Mouse (Mus musculus): Measurements from ENCODE around the gene Rrm1. TPM values are rescaled to one million over a fixed set of nuclear protein-coding genes. Genes with fewer than 3 reads are reported as not detected.

Gene Rrm1
- total RNA-seq, 2 experiments from 2014 or later = 255 to 673 TPM

- ATAC-seq (replicated peaks; ENCODE audit: poor library complexity) = no peak
Observed at GRCm38 (mm10) chr7:102477377-102477776, 35.9 kb downstream of the Rrm1 start.

- ATAC-seq (replicated peaks; ENCODE audit: poor library complexity) = peak; percentile 52
Observed at GRCm38 (mm10) chr7:102478425-102478824, 36.9 kb downstream of the Rrm1 start.

DNA sequence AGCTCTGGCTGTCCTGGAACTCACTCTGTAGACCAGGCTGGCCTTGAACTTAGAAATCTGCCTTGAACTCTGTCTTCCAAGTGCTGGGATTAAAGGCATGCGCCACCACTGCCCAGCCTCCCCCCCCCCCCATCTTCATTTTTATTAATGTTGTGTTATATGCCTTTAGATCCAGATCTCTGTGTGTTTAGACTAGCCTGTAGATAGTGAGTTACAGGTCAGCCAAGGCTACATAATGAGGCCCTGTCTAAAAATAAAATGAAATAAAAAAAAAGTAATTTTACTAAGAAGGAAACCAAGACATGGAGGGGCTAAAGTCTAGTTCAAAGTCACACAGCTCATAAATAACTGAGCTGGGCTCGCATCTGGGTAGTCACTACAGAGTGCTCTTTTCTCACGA lies 37.4 kb downstream of the Rrm1 start:
- ATAC-seq (replicated peaks; ENCODE audit: poor library complexity) = no peak

- ATAC-seq (replicated peaks; ENCODE audit: poor library complexity) = no peak
Observed at GRCm38 (mm10) chr7:102479368-102480078, 38.0 kb downstream of the Rrm1 start.

- ATAC-seq (replicated peaks; ENCODE audit: poor library complexity) = no peak
Observed at GRCm38 (mm10) chr7:102480821-102481220, 39.3 kb downstream of the Rrm1 start.

- ATAC-seq (replicated peaks; ENCODE audit: poor library complexity) = no peak
Observed at GRCm38 (mm10) chr7:102481579-102481978, 40.1 kb downstream of the Rrm1 start, which contains the start of gene Olfr543. TSS of gene Olfr543 (minus strand) at chr7:102481679.

DNA sequence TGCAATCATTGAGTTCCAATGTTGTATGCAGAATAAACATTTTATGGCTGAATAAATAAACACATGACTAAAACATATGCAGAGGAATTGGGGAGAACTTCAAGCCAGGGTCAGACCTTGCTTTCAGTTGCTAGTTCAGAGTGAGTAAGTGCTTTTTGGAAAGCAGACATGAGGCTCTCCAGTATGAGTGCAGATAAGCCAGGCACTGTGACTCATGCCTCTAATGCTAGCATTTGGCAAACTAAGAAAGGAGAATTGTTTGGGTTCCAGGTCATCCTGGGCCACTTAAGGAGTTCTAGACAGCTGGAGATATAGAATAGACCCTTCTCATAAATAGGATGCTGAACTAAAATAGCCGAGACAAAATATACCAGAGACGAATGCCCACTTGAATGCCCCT lies 42.2 kb downstream of the Rrm1 start:
- no peak for ATAC-seq (replicated peaks; ENCODE audit: poor library complexity)

GRCm38 (mm10) chr7:102484766-102485165 lies 43.3 kb downstream of the Rrm1 start:
- ATAC-seq (replicated peaks; ENCODE audit: poor library complexity) = peak; percentile 65

DNA sequence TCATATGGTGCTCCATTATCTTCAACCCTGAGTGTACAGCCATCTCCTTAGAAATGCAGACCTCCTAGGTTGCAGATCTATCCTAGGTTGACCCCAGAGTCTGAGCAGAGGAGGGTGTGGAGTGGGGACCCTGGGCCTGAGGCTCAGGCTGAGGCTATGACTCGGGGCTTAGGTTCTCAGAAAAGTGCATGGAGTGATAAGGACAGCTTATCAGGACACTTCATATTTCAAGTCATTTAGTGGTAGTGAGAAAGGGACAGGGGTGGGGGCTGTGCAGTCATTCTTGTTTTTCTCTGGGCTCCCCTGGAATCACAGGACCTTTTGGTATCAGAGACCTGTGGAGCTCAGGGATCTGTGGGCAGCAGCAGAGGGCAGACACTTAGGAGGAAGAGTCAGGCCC lies 44.6 kb downstream of the Rrm1 start:
- ATAC-seq (replicated peaks; ENCODE audit: poor library complexity) = peak; percentile 56

GRCm38 (mm10) chr7:102488161-102488560 lies 46.7 kb downstream of the Rrm1 start, which contains the start of gene Olfr544:
TSS of gene Olfr544 (minus strand) at chr7:102488313.
- ATAC-seq (replicated peaks; ENCODE audit: poor library complexity) = no peak

DNA sequence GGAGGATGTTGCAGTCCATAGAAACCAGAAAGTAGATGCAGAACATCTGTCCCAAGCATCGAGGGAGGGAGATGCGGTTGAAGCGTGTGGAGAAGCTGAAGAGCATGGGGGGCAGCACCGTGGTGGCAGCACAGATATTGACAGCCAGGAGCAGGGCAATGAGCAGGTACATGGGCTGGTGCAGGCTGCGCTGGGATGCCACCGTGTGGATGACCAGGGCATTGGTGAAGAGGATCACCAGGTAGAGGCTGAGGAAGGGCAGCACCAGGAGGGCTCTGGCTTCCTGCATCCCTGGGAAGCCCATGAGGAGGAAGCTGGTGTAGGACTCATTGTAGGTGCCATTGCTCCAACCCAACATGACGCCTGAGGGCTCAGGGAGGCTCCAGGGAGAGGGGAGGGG lies 52.9 kb downstream of the Rrm1 start:
- peak; percentile 81 for ATAC-seq (replicated peaks; ENCODE audit: poor library complexity)

GRCm38 (mm10) chr7:102499473-102499872 lies 58.0 kb downstream of the Rrm1 start, which contains the start of gene Olfr545:
TSS of gene Olfr545 (minus strand) at chr7:102499573.
- ATAC-seq (replicated peaks; ENCODE audit: poor library complexity) = no peak

- no peak for ATAC-seq (replicated peaks; ENCODE audit: poor library complexity)
Observed at GRCm38 (mm10) chr7:102501986-102502385, 60.5 kb downstream of the Rrm1 start.

GRCm38 (mm10) chr7:102506848-102507247 lies 65.4 kb downstream of the Rrm1 start:
- ATAC-seq (replicated peaks; ENCODE audit: poor library complexity) = peak; percentile 99

DNA sequence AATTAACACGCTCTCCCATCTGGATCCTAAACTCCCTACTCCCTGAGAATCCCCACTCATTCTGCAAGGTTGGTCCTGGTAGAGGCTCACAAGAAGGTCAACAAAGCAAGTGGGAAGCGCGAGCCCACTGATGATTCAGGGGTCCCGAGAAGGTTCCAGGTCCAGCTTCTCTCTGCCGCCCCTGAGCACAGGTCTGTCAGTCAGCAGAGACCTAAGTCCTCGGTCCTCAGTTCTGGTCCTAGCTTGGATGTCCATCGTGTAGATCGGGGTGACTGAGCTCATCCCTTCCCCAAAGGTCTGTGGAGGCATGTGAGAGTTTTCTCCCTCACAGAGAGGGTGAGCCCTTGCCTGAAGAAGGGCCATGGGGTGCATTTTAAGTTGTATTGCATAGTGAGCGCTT lies 66.6 kb downstream of the Rrm1 start:
- ATAC-seq (replicated peaks; ENCODE audit: poor library complexity) = no peak

DNA sequence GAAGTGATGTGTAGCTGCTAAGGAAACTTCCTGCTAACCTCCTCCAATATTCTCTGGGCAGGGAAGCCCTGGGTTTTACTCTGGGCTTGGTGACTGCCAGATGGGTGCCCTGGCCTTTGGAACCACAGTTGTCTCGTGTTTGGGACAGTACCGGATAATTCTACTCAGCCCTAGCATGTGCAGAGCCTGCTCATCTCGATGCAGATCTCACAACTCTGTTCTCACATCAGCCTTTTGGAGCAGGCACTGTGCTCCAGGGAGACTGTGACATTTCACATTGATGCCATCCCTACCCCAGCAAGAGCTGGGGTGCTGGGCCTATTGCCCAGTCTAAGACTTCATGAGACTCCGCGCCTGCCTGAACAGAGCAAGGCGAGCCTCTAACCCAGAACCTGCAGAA lies 67.2 kb downstream of the Rrm1 start:
- ATAC-seq (replicated peaks; ENCODE audit: poor library complexity) = no peak

DNA sequence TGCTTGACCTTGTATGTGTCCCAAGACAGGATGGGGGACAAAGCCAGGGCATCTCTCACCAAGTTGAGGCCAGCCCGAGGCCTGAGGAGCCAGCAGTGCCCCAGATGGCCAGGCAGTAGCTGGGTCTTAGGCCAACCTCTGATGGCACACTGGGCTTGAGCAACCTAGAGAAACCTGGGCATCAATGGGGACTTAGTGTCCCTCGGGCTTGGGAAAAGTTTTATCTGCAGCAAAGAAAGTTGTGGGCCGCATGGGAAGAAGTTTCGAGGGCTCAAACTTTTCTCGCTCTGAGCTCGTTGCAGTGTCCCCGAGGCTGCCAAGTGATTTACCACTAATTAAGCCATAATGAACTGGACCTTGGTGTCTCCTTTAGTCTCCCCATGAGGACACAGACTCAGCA lies 68.2 kb downstream of the Rrm1 start:
- ATAC-seq (replicated peaks; ENCODE audit: poor library complexity) = no peak

DNA sequence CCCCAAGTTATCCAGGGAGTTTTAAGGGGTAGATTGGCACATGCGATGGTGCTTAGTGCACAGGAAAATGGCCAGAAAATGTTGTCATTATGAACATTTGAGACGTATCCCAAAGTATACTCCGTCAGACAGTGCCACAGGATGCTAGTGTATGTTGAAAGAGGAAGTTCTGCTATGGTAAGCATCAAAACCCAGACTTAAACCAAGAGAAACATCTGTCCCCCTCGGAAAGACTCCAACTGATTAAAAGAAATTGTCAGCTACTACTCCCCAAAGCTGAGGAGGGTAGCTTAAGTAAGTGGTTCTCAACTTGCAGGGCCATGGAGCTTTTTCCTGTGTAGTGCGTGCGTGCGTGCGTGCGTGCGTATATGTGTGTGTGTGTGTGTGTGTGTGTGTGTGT lies 70.4 kb downstream of the Rrm1 start:
- peak; percentile 19 for ATAC-seq (replicated peaks; ENCODE audit: poor library complexity)

DNA sequence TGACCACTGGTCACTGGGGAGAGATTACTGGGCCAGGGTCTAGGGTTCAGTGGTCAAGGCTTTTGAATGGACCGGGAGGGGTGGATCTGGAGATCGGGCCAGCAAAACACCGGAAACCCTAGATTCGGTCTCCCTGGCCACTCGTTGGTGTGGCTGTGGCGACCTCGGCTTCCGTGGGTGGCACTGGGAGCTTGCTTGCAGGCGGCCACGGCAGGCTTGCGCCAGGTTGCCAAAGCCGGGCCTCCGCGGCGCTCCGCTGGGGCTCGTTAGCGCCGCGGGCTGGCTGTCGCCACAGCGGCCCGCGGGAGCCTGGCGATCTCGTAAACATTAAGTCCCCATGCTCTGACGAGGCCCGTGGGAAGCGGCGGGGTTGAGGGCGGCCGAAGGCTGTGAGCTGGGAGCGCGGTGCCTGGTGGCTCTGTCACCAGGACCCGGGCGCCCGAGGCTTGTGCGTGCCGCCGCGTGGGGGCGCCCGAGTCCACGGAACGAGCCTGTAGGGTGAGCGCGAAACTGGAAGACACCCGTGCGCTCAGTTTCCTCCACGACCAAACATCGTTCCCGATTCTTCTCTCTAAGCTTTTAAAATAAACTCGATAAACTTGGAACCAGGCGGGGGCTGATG lies 71.4 kb downstream of the Rrm1 start:
- peak; percentile 74 for ATAC-seq (replicated peaks; ENCODE audit: poor library complexity)

GRCm38 (mm10) chr7:102514144-102514543 lies 72.6 kb downstream of the Rrm1 start:
- ATAC-seq (replicated peaks; ENCODE audit: poor library complexity) = peak; percentile 49

DNA sequence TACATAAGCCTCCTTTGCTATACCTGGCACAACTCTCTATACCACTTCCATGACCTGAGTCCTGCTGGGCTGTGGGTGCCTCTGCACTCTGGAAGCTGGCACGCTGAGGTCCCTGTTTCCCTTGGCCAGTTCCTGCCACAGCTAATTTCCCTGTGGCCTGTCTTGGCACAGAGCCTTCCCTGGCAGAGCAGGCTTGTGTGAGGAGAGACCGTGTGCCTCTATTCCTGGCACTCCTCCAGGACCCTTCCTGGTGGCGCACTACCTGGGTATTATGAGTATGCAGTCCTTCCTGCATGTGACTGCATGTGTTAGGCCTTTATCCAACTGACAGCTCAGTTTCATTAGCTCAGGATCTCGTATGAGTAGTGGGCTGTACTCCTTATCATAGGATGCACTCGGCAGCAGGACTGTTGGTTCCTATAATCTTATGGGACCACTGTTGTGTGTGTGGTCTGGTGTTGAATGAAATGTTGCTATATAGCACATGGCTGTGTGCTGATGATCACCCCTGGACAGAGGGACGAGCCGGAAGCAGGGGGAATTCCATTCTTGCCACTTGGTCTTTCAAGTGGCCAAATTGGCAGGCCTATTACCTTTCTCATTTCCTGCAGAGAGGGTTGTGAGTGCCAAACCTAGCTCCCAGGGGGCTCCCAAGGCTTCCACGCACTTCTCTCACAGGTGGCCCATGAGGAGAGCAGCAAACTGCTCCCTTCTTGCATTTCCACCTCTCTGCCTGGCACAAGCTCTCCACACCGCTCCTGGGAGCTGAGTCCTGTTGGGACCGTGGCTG lies 75.0 kb downstream of the Rrm1 start:
- ATAC-seq (replicated peaks; ENCODE audit: poor library complexity) = peak; percentile 42

DNA sequence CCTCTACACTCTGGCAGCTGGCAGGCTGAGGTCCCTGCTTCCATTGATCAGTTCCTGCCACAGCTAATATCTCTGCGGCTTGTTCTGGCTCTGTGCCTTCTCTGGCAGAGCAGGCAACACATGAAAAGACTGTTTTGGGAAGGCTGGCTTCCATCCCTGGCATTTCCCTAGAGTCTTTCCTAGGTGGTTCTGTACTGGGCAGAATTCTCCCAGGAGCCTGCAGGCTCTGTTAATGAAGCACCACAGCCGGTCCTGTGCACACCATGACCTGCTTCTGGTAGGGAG lies 75.5 kb downstream of the Rrm1 start:
- ATAC-seq (replicated peaks; ENCODE audit: poor library complexity) = no peak

All from megakaryocyte progenitor cell, adult 5-6 weeks (primary cell).